Comparison of ENCODE assay signal across 8 mouse cellular contexts in the genomic region with DNA sequence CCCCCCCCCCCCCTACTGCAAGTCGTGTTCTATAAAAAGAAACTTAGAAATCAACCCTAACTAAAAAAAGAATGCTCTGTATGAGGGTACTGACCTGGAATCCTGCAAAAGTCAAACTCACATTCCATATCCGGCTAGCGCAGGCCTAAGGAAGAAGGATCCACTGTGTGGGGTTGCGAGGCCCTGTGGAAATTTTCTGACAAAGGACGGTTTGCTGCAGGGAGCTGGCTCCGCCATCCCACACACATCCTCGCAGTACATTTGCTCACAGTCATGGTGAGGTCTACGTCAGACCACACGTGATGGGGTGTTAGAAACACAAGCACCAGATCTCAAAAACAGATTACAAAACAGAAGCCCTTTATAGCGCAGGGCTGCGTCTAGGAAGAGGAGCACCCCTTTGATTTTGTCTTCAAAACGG. TPM values are rescaled to one million over a fixed set of nuclear protein-coding genes. Genes with fewer than 3 reads are reported as not detected.
DNase-seq lines count a peak whose midpoint lies in the region; ATAC-seq and TF ChIP-seq lines count a peak whose summit lies in the region.

No protein-coding gene starts in this region.

- H3K4me3 ChIP-seq in cerebellum, adult 2 months (replicated peaks; ENCODE audit: insufficient read depth, low read depth, low read length) = no peak overlapping the region
- H3K4me3 ChIP-seq in limb, embryonic 14.5 days (replicated peaks; ENCODE audit: low read length) = no peak overlapping the region

- no peak for DNase-seq in cerebellum, adult 2 months
- no peak for DNase-seq in cerebellum, postnatal 14 days
- DNase-seq in CD4-positive, CD25-positive, alpha-beta regulatory T cell, adult 2 months (ENCODE audit: low read depth, low spot score) = peak; percentile 91
- peak; percentile 92 for DNase-seq in induced T-regulatory cell, adult 2 months (ENCODE audit: low read depth)
- DNase-seq in limb, embryonic 14.5 days (ENCODE audit: low spot score) = no peak
- no peak for DNase-seq in urinary bladder, postnatal 25 days (ENCODE audit: low spot score)
- no peak for DNase-seq in testis, postnatal 10 days (ENCODE audit: low spot score)
- no peak for DNase-seq in spleen, adult 18-20 months

- no peak for TF ChIP-seq CTCF in cerebellum, adult 2 months (IDR thresholded peaks at IDR 0.05; ENCODE audit: borderline replicate concordance, insufficient read depth, low read depth, low read length)

- 70% methylated on average over 12 of the region's 12 CpGs for WGBS in cerebellum, adult 2 months
- WGBS in limb, embryonic 14.5 days = 58% methylated on average over 12 of the region's 12 CpGs

- peaks cover 29% of the 10 kb centered on the region for H3K4me1 ChIP-seq in cerebellum, adult 2 months (ENCODE audit: control insufficient read depth, insufficient read depth, low read length)
- no peaks in the 10 kb centered on the region for H3K4me1 ChIP-seq in limb, embryonic 14.5 days (ENCODE audit: control insufficient read depth, insufficient read depth, low read length)

- H3K27me3 ChIP-seq in cerebellum, adult 2 months (ENCODE audit: control insufficient read depth, insufficient read depth, low read length) = no peaks in the 10 kb centered on the region; the same call in 1 of the 2 replicates
- no peaks in the 10 kb centered on the region for H3K27me3 ChIP-seq in limb, embryonic 14.5 days (ENCODE audit: control insufficient read depth, insufficient read depth, low read length)

- no peaks in the 10 kb centered on the region; the same call in 1 of the 2 replicates for H3K36me3 ChIP-seq in limb, embryonic 14.5 days (ENCODE audit: control insufficient read depth, insufficient read depth, low read length)

- H3K27ac ChIP-seq in cerebellum, adult 2 months (ENCODE audit: insufficient read depth, low read length) = peak overlapping the region; percentile 77; the same call in 1 of the 2 replicates
- peak overlapping the region; percentile 67 for H3K27ac ChIP-seq in limb, embryonic 14.5 days (replicated peaks; ENCODE audit: low read depth, low read length)

- no peak for TF ChIP-seq POLR2A in cerebellum, adult 2 months (IDR thresholded peaks at IDR 0.05; ENCODE audit: borderline replicate concordance, insufficient read depth, low read length)
- no peak for TF ChIP-seq POLR2A in limb, embryonic 14.5 days (IDR thresholded peaks at IDR 0.05; ENCODE audit: borderline replicate concordance, extremely low read depth, insufficient read depth, insufficient read length)

- 0 out of 2 replicates have a peak, but pooled peaks cover 3% of the 10 kb centered on the region for H3K9me3 ChIP-seq in limb, embryonic 14.5 days (ENCODE audit: control insufficient read depth, low read length)

- ATAC-seq in limb, embryonic 14.5 days (ENCODE audit: low FRiP score, low read depth) = 0 out of 2 replicates have a peak, but pooled peaks have one; percentile 26

- no peak overlapping the region for H3K4me2 ChIP-seq in limb, embryonic 14.5 days (replicated peaks; ENCODE audit: low read depth, low read length, severe bottlenecking)

- H3K9ac ChIP-seq in limb, embryonic 14.5 days (ENCODE audit: low read depth, low read length, severe bottlenecking) = peak overlapping the region; percentile 12; the same call in 1 of the 2 replicates

RNA-seq across cellular contexts. Expression of a gene that starts 56.5 kb away (rescaled TPM):
- 19.2 and 21.5 TPM in 2 replicates for polyA plus RNA-seq in cerebellum, adult 2 months (2012; rRNA removed)
- 2.8 and 3.8 TPM in 2 replicates for polyA plus RNA-seq in limb, embryonic 14.5 days (2012; rRNA removed)
- 14.9 and 16.8 TPM in 2 replicates for polyA plus RNA-seq in limb, embryonic 14.5 days (2014; fragmentation: Nextera tagmentation; extraction: Ambion mirVana)

Comparison
In these comparisons a context has a peak if more than half of its experiments do, and no peak if none do; other contexts are left out.
1. DNase-seq: peak in CD4-positive, CD25-positive, alpha-beta regulatory T cell, adult 2 months (single experiment) and induced T-regulatory cell, adult 2 months (single experiment); none in cerebellum, adult 2 months (0 of 2), cerebellum, postnatal 14 days (0 of 2), limb, embryonic 14.5 days (single experiment), urinary bladder, postnatal 25 days (single experiment), testis, postnatal 10 days (single experiment) and spleen, adult 18-20 months (0 of 2).